25 mouse cellular contexts compared by ENCODE assay signal in genomic region chr2:128751030-128751429, GRCm38 (mm10). TPM values are rescaled to one million over a fixed set of nuclear protein-coding genes. Genes with fewer than 3 reads are reported as not detected.
DNase-seq lines count a peak whose midpoint lies in the region; ATAC-seq and TF ChIP-seq lines count a peak whose summit lies in the region.
"Had no signal": no experiment of that assay in that cellular context is flagged by ENCODE, and none has a peak within 500 bp of the region (broad histone marks: within the 10 kb centered on the region; RNA-seq: fewer than 3 reads in every experiment).

No protein-coding gene starts in this region.

- no peak overlapping the region for H3K9ac ChIP-seq in kidney, embryonic 15.5 days
- H3K9ac ChIP-seq in kidney, embryonic 14.5 days (ENCODE audit: low read depth, low read length) = no peak overlapping the region
- H3K9ac ChIP-seq in lung, postnatal 0 days (replicated peaks; ENCODE audit: low read depth) = no peak overlapping the region
- H3K9ac ChIP-seq: forebrain, embryonic 12.5 days; forebrain, postnatal 0 days; hindbrain, embryonic 13.5 days; limb, embryonic 13.5 days; liver, embryonic 14.5 days; midbrain, embryonic 15.5 days; stomach, embryonic 15.5 days had no signal

- no peaks in the 10 kb centered on the region for H3K9me3 ChIP-seq in kidney, embryonic 15.5 days (replicated peaks)
- no peaks in the 10 kb centered on the region for H3K9me3 ChIP-seq in kidney, embryonic 14.5 days (ENCODE audit: control insufficient read depth, low read length)
- no peaks in the 10 kb centered on the region for H3K9me3 ChIP-seq in lung, postnatal 0 days (ENCODE audit: low read length)
- H3K9me3 ChIP-seq: forebrain, embryonic 12.5 days; hindbrain, embryonic 13.5 days; limb, embryonic 13.5 days; midbrain, embryonic 15.5 days; stomach, embryonic 15.5 days had no signal

- peak overlapping the region; percentile 34; the same call in 1 of the 2 replicates for H3K27ac ChIP-seq in kidney, embryonic 15.5 days
- H3K27ac ChIP-seq in kidney, embryonic 14.5 days (ENCODE audit: low read depth, low read length) = no peak overlapping the region
- H3K27ac ChIP-seq in lung, postnatal 0 days (ENCODE audit: low read length) = no peak overlapping the region
- H3K27ac ChIP-seq: forebrain, embryonic 12.5 days; hindbrain, embryonic 13.5 days; layer of hippocampus, adult 2 months; limb, embryonic 13.5 days; liver, embryonic 14.5 days; midbrain, embryonic 15.5 days; stomach, embryonic 15.5 days had no signal

- DNase-seq in heart, adult 8-10 months (ENCODE audit: low spot score) = peak; percentile 51
- no peak for DNase-seq in heart, postnatal 14 days
- peak; percentile 22 for DNase-seq in lung, postnatal 0 days (ENCODE audit: low spot score)
- DNase-seq in lung, postnatal 14 days = no peak
- DNase-seq: adrenal gland, postnatal 25 days; cerebellum, adult 2 months; cerebellum, postnatal 14 days; forebrain, postnatal 0 days; gastrocnemius, postnatal 14 days; heart, postnatal 36 days; kidney, postnatal 36 days; right cerebral cortex, postnatal 25 days had no signal

- peaks cover 15% of the 10 kb centered on the region for H3K36me3 ChIP-seq in kidney, embryonic 15.5 days
- peaks cover 9% of the 10 kb centered on the region for H3K36me3 ChIP-seq in kidney, embryonic 14.5 days (ENCODE audit: control insufficient read depth, insufficient read depth, low read length)
- H3K36me3 ChIP-seq in lung, postnatal 0 days (ENCODE audit: insufficient read depth, low read length) = no peaks in the 10 kb centered on the region
- H3K36me3 ChIP-seq: forebrain, embryonic 12.5 days; hindbrain, embryonic 13.5 days; midbrain, embryonic 15.5 days; stomach, embryonic 15.5 days had no signal

- no peak overlapping the region for H3K4me3 ChIP-seq in kidney, embryonic 15.5 days (replicated peaks)
- H3K4me3 ChIP-seq in kidney, embryonic 14.5 days (ENCODE audit: low read length) = no peak overlapping the region
- H3K4me3 ChIP-seq in lung, postnatal 0 days (ENCODE audit: low read depth, low read length) = no peak overlapping the region
- H3K4me3 ChIP-seq: forebrain, embryonic 12.5 days; hindbrain, embryonic 13.5 days; layer of hippocampus, adult 2 months; limb, embryonic 13.5 days; midbrain, embryonic 15.5 days; stomach, embryonic 15.5 days had no signal

- intact Hi-C loops in heart, postnatal 14 days (cut with DNase I) = loop anchor here (5.0 kb wide), 1 partner anchor 66 kb away; the partner anchor contains the start of gene Tmem87b

- H3K4me2 ChIP-seq in kidney, embryonic 15.5 days = no peak overlapping the region
- no peak overlapping the region for H3K4me2 ChIP-seq in kidney, embryonic 14.5 days (replicated peaks; ENCODE audit: low read depth, low read length)
- H3K4me2 ChIP-seq in lung, postnatal 0 days (replicated peaks; ENCODE audit: low read depth, low read length) = no peak overlapping the region
- H3K4me2 ChIP-seq: forebrain, embryonic 12.5 days; hindbrain, embryonic 13.5 days; limb, embryonic 13.5 days; midbrain, embryonic 15.5 days; stomach, embryonic 15.5 days had no signal

- peaks cover 39% of the 10 kb centered on the region for H3K4me1 ChIP-seq in kidney, embryonic 15.5 days
- peaks cover 17% of the 10 kb centered on the region for H3K4me1 ChIP-seq in kidney, embryonic 14.5 days (ENCODE audit: control insufficient read depth, insufficient read depth, low read length)
- H3K4me1 ChIP-seq in lung, postnatal 0 days (ENCODE audit: insufficient read depth, low read depth, low read length) = peaks cover 19% of the 10 kb centered on the region
- H3K4me1 ChIP-seq: hindbrain, embryonic 13.5 days; midbrain, embryonic 15.5 days had no signal

- H3K27me3 ChIP-seq in kidney, embryonic 15.5 days = no peaks in the 10 kb centered on the region
- H3K27me3 ChIP-seq in kidney, embryonic 14.5 days (ENCODE audit: control insufficient read depth, insufficient read depth, low read length) = no peaks in the 10 kb centered on the region
- no peaks in the 10 kb centered on the region for H3K27me3 ChIP-seq in lung, postnatal 0 days (replicated peaks; ENCODE audit: insufficient read depth, low read length)
- H3K27me3 ChIP-seq: forebrain, embryonic 12.5 days; hindbrain, embryonic 13.5 days; limb, embryonic 13.5 days; midbrain, embryonic 15.5 days; stomach, embryonic 15.5 days had no signal

- 67% methylated on average over 6 of the region's 6 CpGs for WGBS in kidney, embryonic 15.5 days
- WGBS in kidney, embryonic 14.5 days = 73% methylated on average over 6 of the region's 6 CpGs
- 47% methylated on average over 6 of the region's 6 CpGs for WGBS in lung, postnatal 0 days

- peak; percentile 38; the same call in 1 of the 2 replicates for TF ChIP-seq EP300 in lung, postnatal 0 days (IDR thresholded peaks at IDR 0.05)

- TF ChIP-seq CTCF in lung, postnatal 0 days (IDR thresholded peaks at IDR 0.05) = no peak

- ATAC-seq in kidney, embryonic 15.5 days (replicated peaks; ENCODE audit: low FRiP score) = no peak
- ATAC-seq in kidney, embryonic 14.5 days (ENCODE audit: low FRiP score, low TSS enrichment) = no peak
- ATAC-seq in lung, postnatal 0 days = no peak
- ATAC-seq in CD4-positive, CD25-positive, alpha-beta regulatory T cell, adult 4 months = no peak
- ATAC-seq: forebrain, postnatal 0 days; intestine, postnatal 0 days; midbrain, embryonic 15.5 days had no signal

RNA-seq across cellular contexts. Expression of gene Mertk, which starts 52.3 kb away (rescaled TPM):
- 1 to 10 TPM; 4.4 to 5.3 (median 4.5) TPM for total RNA-seq in heart, adult 8-10 months (2022)
- 1 to 10 TPM; 6.5 to 8.0 TPM for total RNA-seq in heart, postnatal 14 days (2021)
- polyA plus RNA-seq in kidney, embryonic 15.5 days (2015; fragmentation: Nextera tagmentation; extraction: Ambion mirVana) = 11.5 and 11.7 TPM in 2 replicates
- polyA plus RNA-seq in kidney, embryonic 14.5 days (2014; fragmentation: Nextera tagmentation; extraction: Ambion mirVana) = 7.3 and 10.3 TPM in 2 replicates
- 8.3 and 10.4 TPM in 2 replicates for polyA plus RNA-seq in lung, postnatal 0 days (2015; fragmentation: Nextera tagmentation; extraction: Ambion mirVana)
- polyA plus RNA-seq in CD4-positive, CD25-positive, alpha-beta regulatory T cell, adult 4 months (2017; shearing (Covaris generic)) = under 1 TPM; 0.15 to 0.51 TPM
- total RNA-seq: granulocyte monocyte progenitor cell, adult 5-6 weeks; neutrophil, adult 5-6 weeks had no signal

Comparison
In these comparisons a context has a peak if more than half of its experiments do, and no peak if none do; other contexts are left out.
1. DNase-seq: peak in heart, adult 8-10 months (single experiment) and lung, postnatal 0 days (single experiment); none in heart, postnatal 14 days (0 of 2) and lung, postnatal 14 days (single experiment).